Mouse (Mus musculus): ENCODE data around the gene Ssbp3. TPM values are rescaled to one million over a fixed set of nuclear protein-coding genes. Genes with fewer than 3 reads are reported as not detected.
A peak's percentile ranks its signal among the peaks of the same experiment; 100 is the strongest.

The Ssbp3 gene
- total RNA-seq, 2 experiments from 2014 or later = 146 to 149 TPM

- no peak for DNase-seq
- intact Hi-C loops (cut with DNase I) = no loop called here
Observed at GRCm38 (mm10) chr4:106902157-106902556, 8.3 kb upstream of the Ssbp3 start.

GRCm38 (mm10) chr4:106905898-106906297 lies 4.6 kb upstream of the Ssbp3 start:
- no peak for DNase-seq
- intact Hi-C loops (cut with DNase I) = no loop called here

DNA sequence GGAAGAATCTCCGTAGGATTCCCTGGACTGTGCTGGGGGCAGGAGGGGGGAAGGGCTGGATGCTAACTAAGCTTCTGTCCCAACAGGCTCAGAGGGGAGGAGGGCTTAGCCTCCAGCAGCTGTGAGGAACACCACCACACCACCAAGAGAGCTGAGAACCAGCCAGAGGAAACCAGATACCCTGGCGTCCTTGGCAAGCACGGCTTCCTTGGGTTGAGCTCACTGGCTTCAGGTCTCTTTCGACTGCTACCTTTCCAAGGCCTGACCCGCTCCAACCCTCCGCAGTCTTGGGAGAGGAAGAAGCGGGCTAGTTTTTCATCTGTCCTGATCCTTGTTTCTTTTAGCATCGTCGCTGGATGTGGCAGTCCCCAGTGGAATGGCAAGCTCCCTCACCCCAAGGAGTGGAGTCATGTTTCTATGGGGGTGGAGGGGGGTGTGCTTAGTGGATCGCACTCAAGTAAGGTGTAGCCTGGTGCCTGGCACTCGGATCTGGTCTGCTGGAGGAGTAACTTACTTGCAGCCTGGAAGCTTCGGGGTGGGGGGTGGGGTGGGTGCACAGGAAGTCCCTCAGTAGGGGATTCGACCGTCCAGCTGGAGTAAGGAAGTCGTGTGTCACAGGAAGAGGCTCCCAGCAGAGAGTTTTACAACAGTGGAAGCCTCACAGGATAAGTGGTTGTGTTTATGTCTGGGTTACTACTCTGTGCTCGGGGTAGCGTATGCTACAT lies 2.6 kb upstream of the Ssbp3 start:
- DNase-seq = no peak
- intact Hi-C loops (cut with DNase I) = no loop called here

GRCm38 (mm10) chr4:106908426-106908809 lies 2.1 kb upstream of the Ssbp3 start:
- intact Hi-C loops (cut with DNase I) = no loop called here
- DNase-seq = no peak

GRCm38 (mm10) chr4:106908950-106909751 lies 1.4 kb upstream of the Ssbp3 start:
- intact Hi-C loops (cut with DNase I) = loop anchor here (1.0 kb wide), 1 partner anchor 70 kb away; no protein-coding TSS in a partner anchor

DNA sequence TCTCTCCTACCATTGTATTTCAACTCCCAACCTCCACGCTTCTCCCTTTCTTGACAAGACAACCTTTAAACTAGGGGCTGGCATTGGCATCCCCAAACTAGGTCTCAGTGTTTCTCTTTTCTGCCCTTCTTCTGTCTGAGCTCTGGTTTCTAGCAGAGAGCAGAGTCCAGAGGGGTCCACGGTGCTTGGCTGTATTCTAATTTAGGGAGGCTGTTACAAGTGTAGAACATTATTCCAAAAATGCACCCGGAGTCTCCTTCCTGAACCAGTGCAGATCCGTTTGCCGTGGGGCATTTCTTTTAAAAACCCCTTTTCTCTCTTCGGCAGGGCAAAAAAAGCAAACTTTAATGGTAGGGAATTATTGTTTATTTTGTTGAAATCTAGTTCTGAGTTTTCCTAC lies 704 bp upstream of the Ssbp3 start:
- no peak for DNase-seq
- intact Hi-C loops (cut with DNase I) = loop anchor here (1.0 to 5.0 kb wide), 2 partner anchors 70 to 253 kb away; no protein-coding TSS in a partner anchor

More at GRCm38 (mm10) chr4:106908950-106909751, 1.4 kb upstream of the Ssbp3 start:
- DNase-seq = peak; percentile 49

DNA sequence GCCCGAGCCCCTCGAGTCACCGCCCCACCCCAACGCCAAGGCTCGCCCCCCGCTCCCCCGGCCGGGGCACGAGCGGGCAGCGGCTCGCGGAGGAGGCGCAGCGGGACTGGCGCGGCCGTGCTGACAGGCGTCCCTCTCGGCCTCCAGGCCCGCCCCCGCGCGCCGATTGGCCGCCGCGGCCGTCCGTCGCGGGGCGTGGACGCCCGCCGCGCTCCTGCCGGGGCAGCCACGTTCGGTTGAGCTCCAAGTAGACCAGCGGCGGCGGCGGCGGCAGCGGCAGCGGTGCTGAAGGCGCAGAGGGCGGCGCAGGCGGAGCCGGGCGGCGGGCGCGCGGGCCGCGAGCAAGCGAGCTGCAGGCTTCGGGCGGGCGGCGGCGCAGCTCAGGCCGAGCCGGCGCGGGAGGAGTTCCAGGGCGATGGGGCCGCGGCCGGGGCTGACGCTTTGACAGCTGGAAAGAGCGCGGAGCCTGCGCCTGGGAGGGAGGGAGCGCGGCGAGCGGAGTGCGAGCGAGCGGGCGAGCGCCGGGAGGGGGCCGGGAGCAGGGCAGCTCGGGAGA lies 823 bp downstream of the Ssbp3 start:
- intact Hi-C loops (cut with DNase I) = loop anchor here (5.0 kb wide), 1 partner anchor 251 kb away; no protein-coding TSS in a partner anchor

GRCm38 (mm10) chr4:106911951-106912688 lies 1.6 kb downstream of the Ssbp3 start:
- DNase-seq = peak; percentile 47
- intact Hi-C loops (cut with DNase I) = loop anchor here (5.0 kb wide), 1 partner anchor 250 kb away; no protein-coding TSS in a partner anchor

More for the DNA sequence above, 823 bp downstream of the Ssbp3 start:
- peak; percentile 92 for DNase-seq

DNA sequence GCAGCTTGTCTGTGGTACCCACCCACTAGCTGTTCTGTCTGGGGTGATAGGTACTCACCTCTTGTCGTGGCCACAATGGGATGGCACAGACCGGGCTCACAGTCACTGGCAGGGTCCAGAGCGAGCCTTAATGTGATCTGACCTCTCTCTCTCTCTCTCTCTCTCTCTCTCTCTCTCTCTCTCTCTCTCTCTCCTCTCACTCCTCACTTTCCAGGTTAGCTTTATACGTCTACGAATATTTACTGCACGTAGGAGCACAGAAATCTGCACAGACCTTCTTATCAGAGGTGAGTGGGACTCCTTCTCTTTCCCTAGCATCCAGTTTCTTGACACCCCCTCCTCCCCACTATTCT lies 2.2 kb downstream of the Ssbp3 start:
- DNase-seq = no peak
- intact Hi-C loops (cut with DNase I) = loop anchor here (5.0 kb wide), 1 partner anchor 250 kb away; no protein-coding TSS in a partner anchor

GRCm38 (mm10) chr4:106913411-106914049 lies 3.0 kb downstream of the Ssbp3 start:
- DNase-seq = peak; percentile 23
- intact Hi-C loops (cut with DNase I) = loop anchor here (5.0 kb wide), 1 partner anchor 249 kb away; no protein-coding TSS in a partner anchor

DNA sequence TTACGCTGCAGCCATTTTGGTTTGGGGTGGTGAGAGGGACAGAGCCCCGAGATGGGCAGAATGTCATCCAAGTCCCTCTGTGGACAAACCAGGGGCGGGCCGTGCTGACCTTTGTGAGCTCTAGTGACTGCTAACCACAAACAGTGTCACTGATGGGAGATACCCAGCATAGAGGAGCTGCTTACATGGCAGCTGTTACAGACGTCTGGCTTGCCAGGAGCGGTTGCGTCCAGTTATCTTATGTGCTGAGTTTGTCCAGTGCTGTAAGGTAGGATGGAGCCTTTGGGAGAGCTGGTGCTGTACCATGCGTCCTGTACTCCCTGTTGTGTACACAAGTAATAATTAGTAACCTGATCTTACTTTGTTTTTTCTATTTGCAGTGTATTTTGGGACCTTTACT lies 4.8 kb downstream of the Ssbp3 start:
- intact Hi-C loops (cut with DNase I) = no loop called here

DNA sequence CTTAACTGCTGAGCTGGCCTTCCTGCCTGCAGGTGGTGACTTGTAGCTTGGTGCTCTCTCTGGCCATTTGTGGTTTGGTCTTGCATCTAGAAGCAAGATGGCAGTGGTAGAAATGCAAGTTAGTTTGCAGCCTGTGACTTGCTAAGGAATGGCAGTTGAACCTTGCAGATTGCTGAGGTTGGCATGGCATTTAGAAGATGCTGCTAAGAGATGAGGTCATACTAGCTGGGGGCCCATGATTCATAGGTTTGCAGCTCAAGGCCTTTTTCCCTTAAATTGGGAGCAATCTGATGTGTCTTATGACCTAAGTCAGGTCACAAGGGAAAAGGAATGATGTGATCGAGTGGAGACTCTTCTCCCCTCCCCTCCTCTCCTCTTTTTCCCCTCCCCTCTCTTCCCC lies 7.8 kb downstream of the Ssbp3 start:
- DNase-seq = no peak
- intact Hi-C loops (cut with DNase I) = no loop called here

More for the DNA sequence above, 4.8 kb downstream of the Ssbp3 start:
- DNase-seq = no peak

DNA sequence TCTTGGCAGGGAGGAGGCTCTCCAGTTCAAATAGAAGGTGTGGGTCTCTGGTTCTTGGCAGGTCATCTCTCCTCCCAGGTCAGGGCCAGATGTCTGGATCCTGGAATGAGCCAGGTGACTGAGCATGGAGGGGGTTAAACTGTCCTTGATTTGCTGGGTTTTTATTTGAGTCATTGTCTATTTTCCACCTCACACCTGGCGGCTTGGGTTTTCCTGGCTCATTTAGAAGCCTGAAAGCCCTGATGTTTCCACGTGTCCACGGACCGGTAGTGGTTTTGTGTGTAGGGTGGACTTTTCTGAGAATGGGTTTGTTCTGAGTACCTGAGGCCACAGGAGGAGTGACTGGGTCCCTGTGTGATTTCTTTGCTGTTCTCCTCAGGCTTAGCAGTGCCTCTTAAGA lies 9.6 kb downstream of the Ssbp3 start:
- intact Hi-C loops (cut with DNase I) = no loop called here
- no peak for DNase-seq

GRCm38 (mm10) chr4:106921375-106922336 lies 11.2 kb downstream of the Ssbp3 start:
- intact Hi-C loops (cut with DNase I) = no loop called here
- DNase-seq = peak; percentile 27

GRCm38 (mm10) chr4:106922919-106923318 lies 12.4 kb downstream of the Ssbp3 start:
- intact Hi-C loops (cut with DNase I) = no loop called here
- no peak for DNase-seq

GRCm38 (mm10) chr4:106924175-106924574 lies 13.7 kb downstream of the Ssbp3 start:
- no peak for DNase-seq
- intact Hi-C loops (cut with DNase I) = no loop called here

DNA sequence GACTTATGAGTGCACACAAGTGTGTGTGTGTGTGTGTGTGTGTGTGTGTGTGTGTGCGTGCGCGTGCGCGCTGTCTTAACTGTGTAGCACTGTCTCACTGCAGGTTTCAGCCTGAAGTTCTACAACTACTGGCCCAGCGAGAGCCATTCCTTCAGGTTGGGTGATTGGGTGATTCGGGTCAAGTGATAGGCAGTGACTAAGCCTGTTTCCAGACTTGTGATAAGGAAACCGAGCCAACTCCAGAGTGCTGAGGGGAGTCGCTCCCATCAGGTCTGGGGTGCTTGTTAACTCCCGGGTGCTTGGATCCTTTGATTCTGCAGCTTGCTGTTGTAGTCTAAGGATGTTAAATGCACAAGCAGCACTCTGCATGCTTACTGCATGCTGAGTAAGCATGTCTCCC lies 14.4 kb downstream of the Ssbp3 start:
- intact Hi-C loops (cut with DNase I) = no loop called here

DNA sequence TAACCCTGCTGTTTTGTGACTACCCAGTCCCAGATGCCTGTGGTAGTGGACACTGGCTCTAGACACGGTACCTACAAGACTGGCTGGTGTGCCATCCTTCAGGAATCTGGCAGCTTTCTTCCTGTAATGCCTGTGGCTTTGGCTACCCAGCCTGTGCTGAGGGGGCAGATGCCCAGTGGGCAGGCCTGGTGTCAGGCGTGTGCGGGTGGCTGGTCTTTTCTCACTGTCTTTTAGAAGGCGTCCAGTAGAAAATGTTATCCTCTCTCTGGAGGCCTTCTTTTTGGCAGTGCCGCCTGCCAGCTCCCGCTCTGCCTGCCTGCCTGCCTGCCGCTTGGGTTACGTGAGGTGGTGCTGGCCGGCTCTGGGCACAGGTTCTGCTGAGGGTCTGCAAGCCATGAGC lies 15.9 kb downstream of the Ssbp3 start:
- DNase-seq = peak; percentile 71
- intact Hi-C loops (cut with DNase I) = no loop called here

More for the DNA sequence above, 14.4 kb downstream of the Ssbp3 start:
- DNase-seq = no peak

- intact Hi-C loops (cut with DNase I) = no loop called here
- DNase-seq = no peak
Observed at GRCm38 (mm10) chr4:106927034-106927433, 16.5 kb downstream of the Ssbp3 start.
